Mouse (Mus musculus) liver, postnatal 0 days (tissue): ENCODE data around the gene Gpn1.

Source experiments
- CTCF ChIP-seq: sonication (generic); IDR thresholded peaks from 2 replicates; pipeline ENCODE4 v1.5.1; 2016; ENCODE audit warnings: antibody characterized with exemption, low read depth
- EP300 ChIP-seq: IDR thresholded peaks from 2 replicates; pipeline ENCODE4 v1.6.1; 2016; ENCODE audit warnings: antibody characterized with exemption, low read depth, mild to moderate bottlenecking

DNA sequence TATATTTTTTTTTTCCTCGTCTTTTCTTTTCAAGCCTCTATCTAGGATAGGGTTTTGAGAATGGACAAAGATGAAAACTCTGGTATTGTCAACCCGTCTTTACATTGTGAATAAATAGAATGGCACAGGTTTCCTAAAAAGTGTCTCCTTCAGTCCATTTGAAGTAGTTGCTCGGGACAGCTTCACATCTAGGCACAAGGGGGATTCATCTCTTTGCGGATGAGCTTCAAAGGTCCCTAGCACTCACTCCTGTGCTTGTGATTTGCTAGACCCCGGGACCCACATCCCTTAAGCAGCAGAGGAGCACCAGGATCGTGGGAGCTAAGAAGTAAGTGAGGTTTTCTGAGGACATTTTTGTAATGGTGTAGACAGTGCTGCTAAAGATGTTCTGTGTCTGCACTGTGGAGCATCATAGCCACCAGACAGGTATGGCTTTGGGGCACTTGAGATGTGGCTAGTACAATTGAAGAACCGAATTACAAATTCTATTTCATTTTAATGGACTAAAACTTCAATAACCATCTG is 41.6 kb upstream of the Gpn1 start:
- no peak for TF ChIP-seq CTCF
- TF ChIP-seq EP300, result no peak
